Mouse (Mus musculus) midbrain, embryonic 12.5 days (tissue): ENCODE measurements at regions not wholly inside any gene's neighbourhood (a gene's known extent, or its start where the extent isn't known, plus 50 kb on each side); places are given as distances from the start of the nearest gene placed in this dataset.
A peak's percentile ranks its signal among the peaks of the same experiment; 100 is the strongest.
"Not testable (repeated sequence)": the region's sequence is repeated elsewhere in the genome, so short reads cannot be mapped to it uniquely, and the experiment has no call there.

Experiments used
- ATAC-seq: fragments of 200-750 bp; cut with Nextera tagmentation; 2 replicates; pipeline ENCODE4 v1.8.0; 2017; ENCODE audit warnings: low read depth, moderate TSS enrichment, moderate library complexity; ENCODE audit not compliant: low FRiP score
- H3K27ac ChIP-seq: fragments of 300-500 bp; sonication (generic); replicated peaks from 2 replicates; pipeline ENCODE4 v1.5.1; 2016; ENCODE audit warnings: mild to moderate bottlenecking
- H3K27me3 ChIP-seq: fragments of 300-500 bp; sonication (generic); 2 replicates; pipeline ENCODE4 v1.6.1; 2016; ENCODE audit warnings: mild to moderate bottlenecking
- H3K36me3 ChIP-seq: fragments of 300-500 bp; sonication (generic); 2 replicates; pipeline ENCODE4 v1.6.1; 2016
- H3K4me1 ChIP-seq: fragments of 300-500 bp; sonication (generic); 2 replicates; pipeline ENCODE4 v1.6.1; 2016
- H3K4me2 ChIP-seq: fragments of 300-500 bp; sonication (generic); replicated peaks from 2 replicates; pipeline ENCODE4 v1.6.1; 2016; ENCODE audit warnings: mild to moderate bottlenecking, moderate library complexity
- H3K4me3 ChIP-seq: fragments of 300-500 bp; sonication (generic); 2 replicates; pipeline ENCODE4 v1.5.1; 2016; ENCODE audit warnings: mild to moderate bottlenecking
- H3K9ac ChIP-seq: fragments of 300-500 bp; sonication (generic); replicated peaks from 2 replicates; pipeline ENCODE4 v1.6.1; 2016; ENCODE audit warnings: mild to moderate bottlenecking, moderate library complexity
- H3K9me3 ChIP-seq: fragments of 300-500 bp; sonication (generic); 2 replicates; pipeline ENCODE4 v1.6.1; 2016; ENCODE audit warnings: mild to moderate bottlenecking
- WGBS: fragments of 180-500 bp; shearing (Covaris S2); methylation state at CpG from one replicate; pipeline ENCODE4 v1.1.7; 2016; 5-methylcytosine and 5-hydroxymethylcytosine counted together

GRCm38 (mm10) chr16:12652180-12652579 is 457.3 kb upstream of the Ercc4 start:
- H3K27ac ChIP-seq, result no peak overlapping the region
- 82% methylated on average over 3 of the region's 3 CpGs for WGBS
- no peaks in the 10 kb centered on the region for H3K4me1 ChIP-seq
- no peak overlapping the region for H3K4me3 ChIP-seq
- no peak overlapping the region for H3K9ac ChIP-seq
- no peak for ATAC-seq
- H3K36me3 ChIP-seq, result no peaks in the 10 kb centered on the region
- 0 out of 2 replicates have a peak, but pooled peaks cover 3% of the 10 kb centered on the region for H3K9me3 ChIP-seq
- no peaks in the 10 kb centered on the region for H3K27me3 ChIP-seq
- H3K4me2 ChIP-seq, result no peak overlapping the region

GRCm38 (mm10) chr16:12673656-12674055 is 435.8 kb upstream of the Ercc4 start:
- H3K4me1 ChIP-seq, H3K27ac ChIP-seq, H3K36me3 ChIP-seq, H3K4me2 ChIP-seq, H3K27me3 ChIP-seq, H3K9me3 ChIP-seq, H3K9ac ChIP-seq, H3K4me3 ChIP-seq, ATAC-seq: not testable (repeated sequence)
- WGBS, result 88% methylated on average over 1 of the region's 1 CpGs

DNA sequence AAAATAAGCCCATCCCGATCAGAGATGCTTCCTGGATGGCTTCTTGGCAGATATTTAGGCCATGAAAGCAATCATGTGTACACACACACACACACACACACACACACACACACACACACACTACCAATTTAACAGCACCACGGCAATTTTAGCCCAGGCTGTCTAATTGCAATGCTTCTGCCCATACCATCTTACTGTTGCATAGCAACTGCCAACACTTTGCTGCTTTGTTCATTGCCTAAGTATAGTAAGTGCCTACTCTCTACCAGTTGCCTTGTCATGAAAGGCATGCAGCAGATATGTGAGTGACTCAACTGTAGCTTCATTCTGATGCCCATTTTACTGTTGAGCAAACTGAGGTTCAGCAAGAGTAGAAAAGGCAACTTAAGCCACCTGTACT is 428.0 kb upstream of the Ercc4 start:
- WGBS, result 85% methylated on average over 2 of the region's 2 CpGs
- Histone ChIP-seq H3K9me3 (no peaks in the 10 kb centered on the region), H3K27me3 (no peaks in the 10 kb centered on the region), H3K9ac (no peak overlapping the region), H3K36me3 (no peaks in the 10 kb centered on the region), H3K4me3 (no peak overlapping the region), H3K27ac (no peak overlapping the region), H3K4me2 (no peak overlapping the region), H3K4me1 (no peaks in the 10 kb centered on the region)
- no peak for ATAC-seq

GRCm38 (mm10) chr16:12685816-12686215 is 423.7 kb upstream of the Ercc4 start:
- Histone ChIP-seq H3K9me3 (no peaks in the 10 kb centered on the region), H3K27ac (no peak overlapping the region), H3K27me3 (no peaks in the 10 kb centered on the region), H3K9ac (no peak overlapping the region), H3K36me3 (no peaks in the 10 kb centered on the region), H3K4me3 (no peak overlapping the region), H3K4me2 (no peak overlapping the region), H3K4me1 (no peaks in the 10 kb centered on the region)
- no peak for ATAC-seq
- WGBS, result 71% methylated on average over 3 of the region's 3 CpGs

DNA sequence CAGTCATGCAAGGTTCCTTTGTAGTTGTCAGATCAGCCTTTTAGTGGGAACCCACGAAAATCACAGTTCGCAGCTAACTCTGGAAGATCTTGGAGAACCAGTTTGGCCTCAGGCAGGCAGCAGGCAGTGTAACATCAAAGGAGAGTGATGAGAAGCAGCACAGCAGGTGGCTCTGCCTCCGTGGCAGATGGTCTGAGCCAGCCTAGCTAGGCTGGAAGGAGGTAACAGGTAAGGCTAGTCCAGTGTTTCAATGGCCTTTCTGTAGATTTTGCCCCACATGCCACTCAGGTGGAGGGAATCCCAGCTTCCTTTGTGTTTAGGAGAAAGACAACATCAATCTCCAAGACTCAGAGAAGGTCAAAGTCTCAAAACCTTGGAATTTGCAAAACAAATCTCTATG is 417.7 kb upstream of the Ercc4 start:
- no peak overlapping the region for H3K4me2 ChIP-seq
- H3K27me3 ChIP-seq, result no peaks in the 10 kb centered on the region
- no peaks in the 10 kb centered on the region for H3K9me3 ChIP-seq
- H3K9ac ChIP-seq, result no peak overlapping the region
- no peak for ATAC-seq
- H3K4me3 ChIP-seq, result no peak overlapping the region
- 30% methylated on average over 3 of the region's 3 CpGs for WGBS
- H3K36me3 ChIP-seq, result no peaks in the 10 kb centered on the region
- no peaks in the 10 kb centered on the region for H3K4me1 ChIP-seq
- H3K27ac ChIP-seq, result no peak overlapping the region

- Histone ChIP-seq H3K9ac (no peak overlapping the region), H3K9me3 (no peaks in the 10 kb centered on the region), H3K27ac (no peak overlapping the region), H3K36me3 (no peaks in the 10 kb centered on the region), H3K4me1 (no peaks in the 10 kb centered on the region), H3K27me3 (no peaks in the 10 kb centered on the region), H3K4me2 (no peak overlapping the region), H3K4me3 (no peak overlapping the region)
- ATAC-seq, result no peak
- WGBS, result 64% methylated on average over 4 of the region's 5 CpGs
Observed at GRCm38 (mm10) chr16:12692739-12693292, 416.7 kb upstream of the Ercc4 start.

- H3K36me3 ChIP-seq, result no peaks in the 10 kb centered on the region
- WGBS, result 73% methylated on average over 7 of the region's 7 CpGs
Observed at GRCm38 (mm10) chr16:12693346-12693745, 416.1 kb upstream of the Ercc4 start.

GRCm38 (mm10) chr16:12694646-12695045 is 414.8 kb upstream of the Ercc4 start:
- no peak for ATAC-seq
- no peaks in the 10 kb centered on the region for H3K9me3 ChIP-seq
- H3K4me3 ChIP-seq, result no peak overlapping the region
- 0 out of 2 replicates have a peak, but pooled peaks cover 1% of the 10 kb centered on the region for H3K4me1 ChIP-seq
- WGBS, result 79% methylated on average over 3 of the region's 3 CpGs
- H3K36me3 ChIP-seq, result no peaks in the 10 kb centered on the region
- no peaks in the 10 kb centered on the region for H3K27me3 ChIP-seq
- H3K9ac ChIP-seq, result no peak overlapping the region
- H3K4me2 ChIP-seq, result no peak overlapping the region
- H3K27ac ChIP-seq, result no peak overlapping the region

More at GRCm38 (mm10) chr16:12693346-12693745, 416.1 kb upstream of the Ercc4 start:
- Histone ChIP-seq H3K4me1 (no peaks in the 10 kb centered on the region), H3K27ac (no peak overlapping the region), H3K9ac (no peak overlapping the region), H3K4me3 (no peak overlapping the region), H3K9me3 (no peaks in the 10 kb centered on the region), H3K27me3 (no peaks in the 10 kb centered on the region), H3K4me2 (no peak overlapping the region)
- ATAC-seq, result no peak

DNA sequence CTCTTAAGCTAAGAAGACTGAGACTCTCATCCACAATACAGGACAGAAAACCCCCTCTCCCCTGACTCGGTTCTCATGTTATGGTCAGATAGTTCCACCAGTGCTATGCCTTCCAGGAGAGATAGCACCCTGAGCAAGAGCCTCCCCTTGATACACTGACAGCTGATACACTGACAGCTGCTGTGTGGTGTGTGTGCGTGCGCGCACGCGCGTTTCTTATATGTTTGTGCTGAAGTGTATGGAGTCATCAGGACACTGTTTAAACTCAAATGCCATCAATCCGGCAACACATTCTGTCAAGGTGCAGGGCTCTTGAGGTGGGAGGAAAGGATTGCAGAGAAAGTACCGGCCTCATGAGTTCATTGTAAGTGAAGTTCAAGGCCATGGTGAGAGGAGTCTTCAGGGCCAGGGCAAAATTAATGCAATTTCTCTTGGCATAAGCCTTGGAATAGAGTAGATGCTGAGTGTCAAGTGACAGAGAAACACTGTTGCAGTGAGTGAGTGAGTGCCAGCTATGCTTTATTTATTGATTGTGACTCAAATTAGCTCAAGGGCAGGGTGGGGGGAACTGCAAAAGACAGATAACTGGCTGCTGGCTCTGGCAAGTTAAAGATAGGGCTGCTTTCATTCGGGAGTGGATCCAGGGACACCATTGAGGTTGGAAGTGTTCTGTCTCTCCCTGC is 412.4 kb upstream of the Ercc4 start:
- H3K27me3 ChIP-seq, result no peaks in the 10 kb centered on the region
- no peak overlapping the region for H3K27ac ChIP-seq
- H3K9ac ChIP-seq, result no peak overlapping the region
- H3K4me1 ChIP-seq, result 0 out of 2 replicates have a peak, but pooled peaks cover 3% of the 10 kb centered on the region
- H3K36me3 ChIP-seq, result no peaks in the 10 kb centered on the region
- no peak overlapping the region for H3K4me3 ChIP-seq
- no peak for ATAC-seq
- H3K4me2 ChIP-seq, result no peak overlapping the region
- WGBS, result 93% methylated on average over 10 of the region's 10 CpGs
- no peaks in the 10 kb centered on the region for H3K9me3 ChIP-seq

GRCm38 (mm10) chr16:12699557-12699956 is 409.9 kb upstream of the Ercc4 start:
- Histone ChIP-seq H3K27me3 (no peaks in the 10 kb centered on the region), H3K9ac (no peak overlapping the region), H3K36me3 (no peaks in the 10 kb centered on the region), H3K27ac (no peak overlapping the region), H3K9me3 (no peaks in the 10 kb centered on the region), H3K4me2 (no peak overlapping the region), H3K4me1 (0 out of 2 replicates have a peak, but pooled peaks cover 3% of the 10 kb centered on the region), H3K4me3 (no peak overlapping the region)
- WGBS, result 78% methylated on average over 5 of the region's 5 CpGs
- ATAC-seq, result 0 out of 2 replicates have a peak, but pooled peaks have one; percentile 47

- Histone ChIP-seq H3K9ac (no peak overlapping the region), H3K27ac (no peak overlapping the region), H3K27me3 (no peaks in the 10 kb centered on the region), H3K36me3 (no peaks in the 10 kb centered on the region), H3K4me2 (no peak overlapping the region), H3K4me1 (0 out of 2 replicates have a peak, but pooled peaks cover 3% of the 10 kb centered on the region), H3K4me3 (no peak overlapping the region), H3K9me3 (no peaks in the 10 kb centered on the region)
- WGBS, result 87% methylated on average over 10 of the region's 10 CpGs
- ATAC-seq, result no peak
Observed at GRCm38 (mm10) chr16:12700088-12700487, 409.4 kb upstream of the Ercc4 start.

- ATAC-seq, result no peak
- 92% methylated on average over 9 of the region's 9 CpGs for WGBS
- no peaks in the 10 kb centered on the region for H3K36me3 ChIP-seq
- 0 out of 2 replicates have a peak, but pooled peaks cover 3% of the 10 kb centered on the region for H3K4me1 ChIP-seq
- no peak overlapping the region for H3K4me3 ChIP-seq
- H3K4me2 ChIP-seq, result no peak overlapping the region
- no peak overlapping the region for H3K27ac ChIP-seq
- H3K9ac ChIP-seq, result no peak overlapping the region
- H3K9me3 ChIP-seq, result no peaks in the 10 kb centered on the region
- no peaks in the 10 kb centered on the region for H3K27me3 ChIP-seq
Observed at GRCm38 (mm10) chr16:12703818-12704590, 405.5 kb upstream of the Ercc4 start.
